ENCODE assay signal across 8 mouse cellular contexts in the genomic region with DNA sequence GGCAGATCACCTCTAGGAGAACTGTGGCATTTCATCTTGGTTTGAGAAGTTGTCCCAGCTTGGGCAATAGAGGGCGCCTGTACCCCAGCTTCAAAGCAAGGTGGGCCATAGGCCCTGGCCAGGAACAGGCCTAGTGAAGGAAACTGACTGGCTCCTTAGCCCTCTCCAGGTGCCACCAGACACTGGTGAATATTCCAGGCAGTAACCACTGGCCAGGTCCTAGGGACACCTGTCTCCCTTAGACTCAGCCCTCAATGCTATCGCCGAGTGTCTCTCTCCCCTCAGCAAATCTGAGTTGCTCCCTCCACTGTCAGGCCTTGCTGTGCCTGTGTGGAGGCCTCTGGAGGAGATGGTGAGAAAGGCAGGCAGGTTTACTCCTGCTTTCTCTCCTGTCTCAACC.
A peak's percentile ranks its signal among the peaks of the same experiment; 100 is the strongest.
DNase-seq lines count a peak whose midpoint lies in the region; ATAC-seq and TF ChIP-seq lines count a peak whose summit lies in the region.

No protein-coding gene starts in this region.

- no peaks in the 10 kb centered on the region for H3K27me3 ChIP-seq in limb, embryonic 14.5 days (ENCODE audit: control insufficient read depth, insufficient read depth, low read length)
- peaks cover 19% of the 10 kb centered on the region for H3K27me3 ChIP-seq in neural tube, embryonic 11.5 days (ENCODE audit: control insufficient read depth, insufficient read depth, low read length)

- H3K4me3 ChIP-seq in limb, embryonic 14.5 days (replicated peaks; ENCODE audit: low read length), result no peak overlapping the region
- no peak overlapping the region for H3K4me3 ChIP-seq in neural tube, embryonic 11.5 days (ENCODE audit: low read depth, low read length)

- no peaks in the 10 kb centered on the region for H3K36me3 ChIP-seq in limb, embryonic 14.5 days (ENCODE audit: control insufficient read depth, insufficient read depth, low read length)
- H3K36me3 ChIP-seq in neural tube, embryonic 11.5 days (ENCODE audit: control insufficient read depth, insufficient read depth, low read length), result no peaks in the 10 kb centered on the region

- DNase-seq in cerebellum, adult 9-10 months, result peak; percentile 3
- DNase-seq in cerebellum, adult 8-10 months, result no peak
- DNase-seq in brain, embryonic 18.5 days (ENCODE audit: low read depth, low spot score), result peak; percentile 22
- DNase-seq in gastrocnemius, postnatal 14 days, result peak; percentile 36
- DNase-seq in kidney, adult 8-10 months, result peak; percentile 53 to 60
- peak; percentile 51 for DNase-seq in limb, embryonic 14.5 days (ENCODE audit: low spot score)
- DNase-seq in neural tube, embryonic 11.5 days (ENCODE audit: low spot score), result peak; percentile 58
- DNase-seq in spleen, postnatal 36 days (ENCODE audit: low spot score in 2 of 2), result no peak

- 23% methylated on average over 3 of the region's 3 CpGs for whole genome bisulfite sequencing in limb, embryonic 14.5 days
- WGBS in neural tube, embryonic 11.5 days, result 27% methylated on average over 3 of the region's 3 CpGs

- H3K27ac ChIP-seq in limb, embryonic 14.5 days (replicated peaks; ENCODE audit: low read depth, low read length), result no peak overlapping the region
- no peak overlapping the region for H3K27ac ChIP-seq in neural tube, embryonic 11.5 days (ENCODE audit: low read depth, low read length)

- H3K4me1 ChIP-seq in limb, embryonic 14.5 days (ENCODE audit: control insufficient read depth, insufficient read depth, low read length), result peaks cover 21% of the 10 kb centered on the region
- H3K4me1 ChIP-seq in neural tube, embryonic 11.5 days (ENCODE audit: control insufficient read depth, insufficient read depth, low read length), result 0 out of 2 replicates have a peak, but pooled peaks cover 2% of the 10 kb centered on the region

- intact Hi-C loops in gastrocnemius, postnatal 14 days (cut with DNase I; ENCODE audit: low total_unique reads), result loop anchor here (5.0 kb wide), 1 partner anchor 223 kb away; no protein-coding TSS in a partner anchor

- 0 out of 2 replicates have a peak, but pooled peaks have one; percentile 10 for ATAC-seq in limb, embryonic 14.5 days (ENCODE audit: low FRiP score, low read depth)
- no peak; the same call in 1 of the 2 replicates for ATAC-seq in neural tube, embryonic 11.5 days (ENCODE audit: insufficient read depth, low FRiP score, low TSS enrichment)

- no peak for TF ChIP-seq POLR2A in limb, embryonic 14.5 days (IDR thresholded peaks at IDR 0.05; ENCODE audit: borderline replicate concordance, extremely low read depth, insufficient read depth, insufficient read length)

- no peak overlapping the region for H3K4me2 ChIP-seq in limb, embryonic 14.5 days (replicated peaks; ENCODE audit: low read depth, low read length, severe bottlenecking)
- H3K4me2 ChIP-seq in neural tube, embryonic 11.5 days (ENCODE audit: low read depth), result no peak overlapping the region

- no peak overlapping the region for H3K9ac ChIP-seq in limb, embryonic 14.5 days (ENCODE audit: low read depth, low read length, severe bottlenecking)
- no peak overlapping the region for H3K9ac ChIP-seq in neural tube, embryonic 11.5 days (ENCODE audit: low read length)

- no peaks in the 10 kb centered on the region for H3K9me3 ChIP-seq in limb, embryonic 14.5 days (ENCODE audit: control insufficient read depth, low read length)
- H3K9me3 ChIP-seq in neural tube, embryonic 11.5 days (ENCODE audit: control insufficient read depth, low read length), result no peaks in the 10 kb centered on the region

Comparison
In these comparisons a context has a peak if more than half of its experiments do, and no peak if none do; other contexts are left out.
1. DNase-seq: peak in cerebellum, adult 9-10 months (single experiment), brain, embryonic 18.5 days (single experiment), gastrocnemius, postnatal 14 days (single experiment), kidney, adult 8-10 months (2 of 2), limb, embryonic 14.5 days (single experiment) and neural tube, embryonic 11.5 days (single experiment); none in cerebellum, adult 8-10 months (single experiment) and spleen, postnatal 36 days (0 of 2).